Mouse (Mus musculus): ENCODE data around the gene Tanc1.

Tanc1 gene

DNA sequence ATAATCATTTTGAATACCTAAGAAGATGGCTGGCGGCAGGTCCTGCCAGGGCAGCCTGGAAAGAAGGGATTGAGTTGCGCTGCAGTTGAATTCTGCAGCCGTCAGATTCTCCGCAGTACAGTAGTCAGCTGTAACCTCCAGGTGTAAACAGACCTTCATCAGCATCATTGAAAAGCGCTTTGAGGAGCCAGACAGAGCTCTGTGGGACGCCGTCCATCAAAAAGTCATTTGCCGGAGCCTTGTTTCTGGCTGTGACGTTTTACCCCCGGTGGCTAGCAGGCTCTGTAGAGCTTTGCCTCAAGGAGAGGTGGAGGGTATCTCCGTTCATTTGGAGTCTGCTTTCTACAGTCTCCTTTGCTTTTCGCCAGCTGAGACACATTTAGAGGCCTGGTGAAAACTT lies 36.6 kb downstream of the Tanc1 start:
- DNase-seq (ENCODE audit: extremely low read depth, low read depth): no peak

GRCm38 (mm10) chr2:59651801-59652200 lies 40.0 kb downstream of the Tanc1 start:
- no peak for DNase-seq (ENCODE audit: extremely low read depth, low read depth)

DNA sequence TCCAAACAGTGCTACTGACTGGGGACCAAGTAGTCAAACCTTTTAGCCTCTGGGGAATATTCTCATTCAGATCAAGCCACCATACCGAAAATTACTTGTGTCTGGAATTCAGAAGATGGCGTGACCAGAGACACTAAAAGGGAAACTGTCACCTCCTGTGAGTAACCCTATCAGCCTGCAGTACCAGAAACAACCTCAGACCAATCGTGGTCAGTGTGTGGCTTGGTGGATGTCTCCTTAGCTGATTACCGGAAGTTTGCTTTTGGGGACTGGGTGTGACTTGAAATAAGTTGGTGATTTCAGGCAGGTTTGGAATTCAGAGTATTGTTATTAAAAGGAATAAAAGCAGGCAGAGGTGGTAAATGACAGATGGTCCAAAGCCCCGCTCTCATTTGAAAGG lies 40.9 kb downstream of the Tanc1 start:
- DNase-seq (ENCODE audit: extremely low read depth, low read depth): no peak

GRCm38 (mm10) chr2:59653306-59654165 lies 41.7 kb downstream of the Tanc1 start:
- no peak for DNase-seq (ENCODE audit: extremely low read depth, low read depth)

DNA sequence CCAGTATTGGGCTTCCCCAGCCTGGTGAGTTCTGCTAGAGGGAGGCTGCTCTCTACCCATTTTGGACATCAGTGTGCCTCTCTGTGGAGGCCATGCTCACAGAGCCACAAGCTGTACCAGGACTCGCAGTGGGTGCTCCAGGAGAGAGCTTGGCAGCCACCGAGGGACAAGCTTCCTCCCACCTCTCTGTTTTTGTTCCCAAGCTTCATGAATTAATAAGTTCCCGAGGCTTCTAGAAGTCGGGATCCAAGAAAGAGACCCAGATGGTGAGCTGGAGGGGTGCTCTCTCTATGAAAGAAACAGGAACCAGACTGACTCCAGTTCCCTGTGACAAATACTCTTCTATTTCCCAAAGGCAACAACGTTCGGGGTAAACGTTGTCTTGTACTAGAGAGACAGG lies 43.6 kb downstream of the Tanc1 start:
- no peak for DNase-seq (ENCODE audit: extremely low read depth, low read depth)

DNA sequence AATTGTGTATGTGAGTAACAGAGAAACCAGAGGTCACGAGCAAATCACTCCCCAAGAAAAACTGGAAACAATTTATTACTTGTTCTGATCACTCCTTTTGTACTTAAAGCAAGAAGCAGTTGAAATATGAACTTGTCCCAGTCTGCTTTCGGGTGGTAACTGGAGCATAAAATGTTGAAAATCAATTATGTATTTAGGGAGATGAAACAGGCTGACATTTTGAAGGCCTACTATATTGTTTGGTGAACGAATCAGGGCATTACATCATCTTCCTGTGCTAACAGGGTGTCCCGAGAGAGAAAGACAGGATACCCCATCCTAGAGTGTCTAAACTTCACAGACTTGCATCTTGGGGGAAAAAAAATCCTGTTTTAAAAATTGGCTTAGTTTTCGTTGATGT lies 44.8 kb downstream of the Tanc1 start:
- DNase-seq (ENCODE audit: extremely low read depth, low read depth): no peak

- DNase-seq (ENCODE audit: extremely low read depth, low read depth): no peak
These were observed 47.8 kb downstream of the Tanc1 start for GRCm38 (mm10) chr2:59659686-59660085.

- no peak for DNase-seq (ENCODE audit: extremely low read depth, low read depth)
These were observed 49.3 kb downstream of the Tanc1 start for GRCm38 (mm10) chr2:59660891-59661805.

DNA sequence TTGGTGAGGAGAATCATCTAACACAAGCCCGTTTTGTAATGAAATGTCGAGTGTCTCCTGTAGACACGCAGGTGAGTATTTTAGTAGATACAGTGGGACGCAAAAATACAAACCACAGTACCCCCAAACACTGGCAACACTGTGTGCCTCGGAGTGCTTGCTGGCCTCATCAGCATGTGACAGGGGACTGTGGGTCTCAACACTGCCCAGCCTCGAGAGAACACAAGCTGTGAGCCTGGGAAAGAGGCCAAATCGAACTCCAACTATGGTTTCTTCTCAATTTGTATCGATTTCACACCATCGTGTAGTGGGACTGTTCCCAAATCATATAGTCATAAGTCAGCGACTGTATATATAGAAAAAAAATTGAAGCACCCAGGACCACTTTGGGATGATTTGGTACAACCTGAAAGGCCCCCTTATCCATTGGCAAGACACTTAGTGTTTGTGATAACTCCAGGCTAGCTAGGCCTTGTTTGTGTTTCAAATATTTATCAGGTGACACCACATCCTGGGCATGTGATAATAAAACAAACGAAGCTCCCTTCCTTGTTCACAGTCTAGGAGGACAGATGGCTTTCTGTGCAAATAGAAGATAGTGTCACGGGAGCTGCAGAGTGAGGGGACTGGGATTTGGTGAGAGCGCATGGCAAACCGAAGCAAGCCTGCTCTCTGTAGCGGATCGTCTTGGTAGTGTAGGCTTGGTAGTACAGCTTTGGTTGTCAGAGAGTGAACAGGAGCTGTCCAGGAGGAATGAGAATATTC lies 53.1 kb downstream of the Tanc1 start:
- no peak for DNase-seq (ENCODE audit: extremely low read depth, low read depth)

GRCm38 (mm10) chr2:59666533-59666932 lies 54.7 kb downstream of the Tanc1 start:
- no peak for DNase-seq (ENCODE audit: extremely low read depth, low read depth)

DNA sequence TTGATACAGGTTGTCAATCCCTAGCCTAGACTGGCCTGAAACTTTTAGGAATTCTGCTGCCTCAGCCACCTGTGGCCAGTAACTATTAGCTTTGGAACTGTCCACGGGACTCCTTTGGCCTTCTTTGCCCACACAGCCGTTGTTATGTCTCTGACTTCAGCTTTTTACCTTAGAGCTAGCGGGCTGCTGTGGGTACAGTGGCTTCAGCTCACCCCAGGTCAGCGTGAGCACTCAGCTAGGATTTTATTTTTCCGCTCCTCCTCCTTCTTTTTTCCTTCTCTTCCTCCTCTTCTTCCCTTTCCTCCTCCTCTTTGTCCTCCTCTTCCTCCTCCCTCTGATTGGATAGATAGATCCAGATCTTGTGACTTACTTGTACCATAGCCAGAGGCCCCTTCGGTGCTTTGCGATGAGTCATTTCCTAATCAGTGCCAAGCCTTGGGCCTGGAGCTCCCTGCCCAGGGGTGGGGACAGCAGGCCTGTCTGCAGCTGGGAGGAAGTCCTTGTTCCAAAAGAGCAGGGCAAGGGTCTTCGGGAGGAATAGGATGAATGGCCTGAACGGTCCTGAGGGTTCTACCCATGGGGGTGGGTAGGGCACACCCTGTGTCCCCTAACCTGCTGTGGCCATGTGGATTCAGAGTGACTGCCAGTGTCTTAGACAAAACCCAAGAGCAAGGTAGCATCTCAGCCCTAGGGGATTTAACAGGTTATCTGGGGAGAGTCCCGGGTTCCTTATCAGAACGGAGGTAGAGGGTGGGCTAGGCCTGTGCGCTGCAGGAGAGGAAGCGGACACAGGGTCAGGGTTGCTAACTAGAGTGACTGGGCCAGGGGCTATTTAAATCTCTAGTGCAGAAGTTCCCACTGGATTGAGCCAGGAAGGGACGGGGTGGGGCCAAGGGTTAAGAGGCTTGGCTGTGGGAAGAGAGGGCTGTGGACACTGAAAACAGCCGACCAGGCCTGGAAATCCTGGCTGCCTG lies 58.5 kb downstream of the Tanc1 start:
- DNase-seq (ENCODE audit: extremely low read depth, low read depth): no peak

GRCm38 (mm10) chr2:59671671-59672070 lies 59.8 kb downstream of the Tanc1 start:
- no peak for DNase-seq (ENCODE audit: extremely low read depth, low read depth)

GRCm38 (mm10) chr2:59672086-59672485 lies 60.2 kb downstream of the Tanc1 start:
- no peak for DNase-seq (ENCODE audit: extremely low read depth, low read depth)

DNA sequence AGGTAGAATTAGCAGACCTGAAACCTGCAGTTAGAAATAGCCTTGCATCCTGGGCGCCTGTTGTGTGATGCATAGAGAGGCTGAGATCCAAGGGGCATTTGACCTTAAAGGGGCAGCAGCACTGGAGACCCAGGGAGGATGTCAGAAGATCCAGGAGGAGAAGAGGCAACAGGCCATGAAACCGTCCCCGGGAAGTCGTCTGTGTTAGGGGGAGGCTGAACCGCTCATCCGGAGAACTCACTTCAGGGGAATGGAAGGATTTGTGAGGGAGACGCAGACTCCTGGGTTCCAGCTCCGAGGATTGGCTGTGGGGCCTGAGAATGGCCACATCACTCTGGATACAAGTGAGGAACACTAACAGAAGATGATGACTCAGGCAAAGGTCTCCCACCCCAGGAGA lies 60.8 kb downstream of the Tanc1 start:
- DNase-seq (ENCODE audit: extremely low read depth, low read depth): no peak

DNA sequence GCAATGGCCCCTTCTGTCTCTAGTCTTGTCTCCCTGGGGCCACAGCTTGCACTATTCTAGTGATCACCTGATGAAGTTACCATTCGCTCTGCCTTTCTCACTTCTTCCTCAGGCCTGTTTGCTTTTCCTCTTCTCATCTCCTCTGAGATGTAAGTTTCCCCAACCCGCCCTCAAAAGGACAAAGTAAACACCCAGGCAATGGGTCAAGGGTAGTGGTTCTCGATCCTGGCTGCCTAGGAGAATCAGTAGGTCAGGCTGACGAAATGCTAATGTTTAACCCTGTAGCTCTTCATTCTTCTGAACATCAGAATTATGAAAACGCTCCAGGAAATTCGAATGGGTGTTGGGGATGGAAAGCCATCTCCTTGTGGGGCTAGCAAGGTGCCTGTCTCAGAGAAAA lies 61.5 kb downstream of the Tanc1 start:
- DNase-seq (ENCODE audit: extremely low read depth, low read depth): no peak

DNA sequence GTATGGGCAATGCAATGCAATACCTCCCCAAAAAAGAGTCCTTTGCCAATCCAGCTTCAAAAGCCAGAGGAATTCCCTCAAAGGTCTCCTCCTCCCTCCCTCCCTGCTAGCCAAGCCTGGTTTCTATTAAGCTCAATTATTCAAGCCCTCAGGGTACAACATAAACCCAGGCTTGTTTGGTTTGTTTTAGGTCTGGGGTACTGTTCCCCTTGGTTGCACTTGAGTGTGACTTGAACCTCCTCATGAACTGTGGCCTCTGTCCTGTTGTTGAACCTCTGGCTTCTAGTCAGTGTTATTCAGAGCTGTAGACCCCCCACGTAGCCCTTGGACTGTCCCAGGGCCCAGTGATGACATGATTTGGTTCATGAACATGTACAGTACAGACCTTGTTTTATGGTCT lies 62.0 kb downstream of the Tanc1 start:
- DNase-seq (ENCODE audit: extremely low read depth, low read depth): no peak

DNA sequence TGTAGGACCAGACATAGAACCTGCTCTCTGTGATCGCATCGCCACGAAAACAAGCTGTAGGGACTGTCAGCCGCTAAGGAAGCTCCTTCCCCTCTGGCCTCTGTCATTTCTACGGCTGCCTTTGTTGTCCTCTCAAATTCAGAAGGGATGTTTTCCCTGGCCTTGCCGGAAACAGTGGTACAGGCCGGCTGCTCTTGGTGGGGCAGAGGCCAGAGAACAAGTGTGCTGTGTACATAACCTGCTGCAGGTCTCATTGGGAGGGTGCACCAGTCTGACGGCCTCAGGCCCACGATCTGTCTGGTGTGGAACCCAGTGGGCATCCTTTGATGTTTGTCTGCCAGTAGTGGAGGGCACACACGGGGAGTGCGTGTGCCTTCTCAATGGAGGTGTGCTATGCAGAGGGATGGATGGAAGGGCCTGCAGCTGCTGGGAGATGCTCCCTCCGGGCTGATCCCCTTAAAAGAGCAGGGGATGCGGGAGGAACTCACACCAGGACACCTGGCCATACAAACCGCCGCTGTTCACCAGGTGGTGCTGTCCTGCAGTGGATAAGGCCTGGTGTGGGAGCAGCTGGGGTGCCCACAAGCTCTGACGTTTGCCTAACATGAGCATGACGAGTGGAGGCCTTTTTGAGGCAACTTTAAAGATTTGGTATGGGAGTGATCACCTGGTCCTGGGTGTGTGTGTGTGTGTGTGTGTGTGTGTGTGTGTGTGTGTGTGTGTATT lies 63.6 kb downstream of the Tanc1 start:
- DNase-seq (ENCODE audit: extremely low read depth, low read depth): no peak

GRCm38 (mm10) chr2:59676041-59676440 lies 64.2 kb downstream of the Tanc1 start:
- no peak for DNase-seq (ENCODE audit: extremely low read depth, low read depth)

GRCm38 (mm10) chr2:59676442-59676841 lies 64.6 kb downstream of the Tanc1 start:
- no peak for DNase-seq (ENCODE audit: extremely low read depth, low read depth)
